Mouse (Mus musculus) G1E (cell line): ENCODE results near the gene Ddit4l.

ENCODE experiments used
- CTCF ChIP-seq: IDR thresholded peaks from 2 replicates; pipeline ENCODE4 v1.5.1; 2012; ENCODE audit warnings: low read depth, low read length, inconsistent platforms, mixed read lengths
- GATA1 ChIP-seq: IDR thresholded peaks from 2 replicates; pipeline ENCODE4 v1.6.1; 2012; ENCODE audit warnings: borderline replicate concordance, low read length, inconsistent platforms, mixed read lengths
- POLR2AphosphoS5 ChIP-seq: IDR thresholded peaks from 2 replicates; pipeline ENCODE4 v1.6.1; 2012; ENCODE audit warnings: low read depth, low read length, inconsistent platforms; ENCODE audit not compliant: insufficient replicate concordance
- TAL1 ChIP-seq: conservative IDR thresholded peaks from 2 replicates; pipeline ENCODE4 v1.6.1; 2012; ENCODE audit warnings: low read depth, low read length, inconsistent platforms, mixed read lengths

DNA sequence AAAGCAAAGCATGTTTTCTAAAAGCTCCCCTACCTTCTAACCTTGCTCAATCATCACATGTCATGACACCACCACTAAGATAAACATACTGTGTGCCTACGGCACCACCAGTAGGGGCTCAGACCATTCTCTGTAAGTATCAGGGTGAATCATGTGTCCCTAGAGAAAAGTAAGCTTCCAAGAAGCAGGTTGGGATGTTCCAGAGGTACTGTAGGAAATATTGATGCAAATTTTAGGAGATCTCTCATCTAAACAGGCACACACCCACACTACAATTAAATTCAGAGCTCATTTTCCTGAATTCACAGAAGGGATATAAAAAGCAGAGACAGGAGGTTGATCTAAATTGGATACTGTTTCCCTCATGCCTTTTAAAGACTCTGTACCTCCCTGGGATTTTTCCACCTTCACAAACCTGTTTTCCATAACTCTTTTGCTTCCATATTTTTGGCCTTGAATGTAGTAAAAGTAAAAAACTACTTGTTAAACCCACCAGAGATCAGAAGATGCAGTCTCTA, 12.4 kb upstream of the Ddit4l start:
- TF ChIP-seq CTCF = no peak
- no peak for TF ChIP-seq TAL1
- TF ChIP-seq GATA1 = no peak
- no peak for TF ChIP-seq POLR2AphosphoS5
